ENCODE assay signal across 13 mouse cellular contexts in genomic region chr1:73906376-73906775, GRCm38 (mm10).
DNase-seq lines count a peak whose midpoint lies in the region; ATAC-seq and TF ChIP-seq lines count a peak whose summit lies in the region.
"Had no signal": no experiment of that assay in that cellular context is flagged by ENCODE, and none has a peak within 500 bp of the region (broad histone marks: within the 10 kb centered on the region; RNA-seq: fewer than 3 reads in every experiment).

No protein-coding gene starts in this region.

- no peak overlapping the region for H3K4me2 ChIP-seq in lung, postnatal 0 days (replicated peaks; ENCODE audit: low read depth, low read length)
- H3K4me2 ChIP-seq: limb, embryonic 12.5 days; midbrain, embryonic 12.5 days had no signal

- no peak overlapping the region for H3K27ac ChIP-seq in lung, postnatal 0 days (ENCODE audit: low read length)
- H3K27ac ChIP-seq in heart, embryonic 10.5 days: peak overlapping the region; percentile 60; the same call in 1 of the 2 replicates
- no peak overlapping the region for H3K27ac ChIP-seq in limb, embryonic 10.5 days
- H3K27ac ChIP-seq: forebrain, embryonic 10.5 days; limb, embryonic 12.5 days; midbrain, embryonic 12.5 days had no signal

- H3K4me1 ChIP-seq in lung, postnatal 0 days (ENCODE audit: insufficient read depth, low read depth, low read length): peaks cover 7% of the 10 kb centered on the region
- peaks cover 8% of the 10 kb centered on the region for H3K4me1 ChIP-seq in lung, adult 2 months (ENCODE audit: control insufficient read depth, insufficient read depth, low read length)
- H3K4me1 ChIP-seq in heart, embryonic 10.5 days: peaks cover 57% of the 10 kb centered on the region
- peaks cover 35% of the 10 kb centered on the region for H3K4me1 ChIP-seq in limb, embryonic 10.5 days
- H3K4me1 ChIP-seq: midbrain, embryonic 12.5 days had no signal

- H3K27me3 ChIP-seq in lung, postnatal 0 days (replicated peaks; ENCODE audit: insufficient read depth, low read length): no peaks in the 10 kb centered on the region
- H3K27me3 ChIP-seq in heart, embryonic 10.5 days (ENCODE audit: insufficient read depth, poor library complexity, severe bottlenecking): no peaks in the 10 kb centered on the region
- H3K27me3 ChIP-seq in limb, embryonic 10.5 days (ENCODE audit: low read depth, poor library complexity, severe bottlenecking): no peaks in the 10 kb centered on the region
- H3K27me3 ChIP-seq: limb, embryonic 12.5 days; midbrain, embryonic 12.5 days had no signal

- TF ChIP-seq EP300 in lung, postnatal 0 days (IDR thresholded peaks at IDR 0.05): no peak

- H3K9me3 ChIP-seq in lung, postnatal 0 days (ENCODE audit: low read length): no peaks in the 10 kb centered on the region
- H3K9me3 ChIP-seq in heart, embryonic 10.5 days: no peaks in the 10 kb centered on the region
- H3K9me3 ChIP-seq in limb, embryonic 10.5 days (replicated peaks): no peaks in the 10 kb centered on the region
- H3K9me3 ChIP-seq: forebrain, embryonic 10.5 days; limb, embryonic 12.5 days; midbrain, embryonic 12.5 days had no signal

- H3K36me3 ChIP-seq in lung, postnatal 0 days (ENCODE audit: insufficient read depth, low read length): no peaks in the 10 kb centered on the region
- H3K36me3 ChIP-seq in heart, embryonic 10.5 days: peaks cover 5% of the 10 kb centered on the region; the same call in 1 of the 2 replicates
- H3K36me3 ChIP-seq in limb, embryonic 10.5 days: peaks cover 6% of the 10 kb centered on the region; the same call in 1 of the 2 replicates
- H3K36me3 ChIP-seq: forebrain, embryonic 10.5 days; midbrain, embryonic 12.5 days had no signal

- no peak overlapping the region for H3K4me3 ChIP-seq in lung, postnatal 0 days (ENCODE audit: low read depth, low read length)
- no peak overlapping the region for H3K4me3 ChIP-seq in lung, adult 2 months (replicated peaks; ENCODE audit: extremely low read depth, low read depth, low read length)
- H3K4me3 ChIP-seq in heart, embryonic 10.5 days: no peak overlapping the region
- no peak overlapping the region for H3K4me3 ChIP-seq in limb, embryonic 10.5 days
- H3K4me3 ChIP-seq: forebrain, embryonic 10.5 days; limb, embryonic 12.5 days; midbrain, embryonic 12.5 days had no signal

- TF ChIP-seq POLR2A in lung, adult 2 months (IDR thresholded peaks at IDR 0.05; ENCODE audit: borderline replicate concordance, extremely low read depth, low read depth, low read length): no peak

- WGBS in lung, postnatal 0 days: 38% methylated on average over 6 of the region's 6 CpGs
- 45% methylated on average over 6 of the region's 6 CpGs for WGBS in lung, adult 2 months
- WGBS in heart, embryonic 10.5 days: 58% methylated on average over 6 of the region's 6 CpGs
- WGBS in limb, embryonic 10.5 days: 91% methylated on average over 6 of the region's 6 CpGs

- peak; percentile 16 to 35 for DNase-seq in gastrocnemius, postnatal 4 days (ENCODE audit: low spot score in 2 of 2)
- no peak for DNase-seq in gastrocnemius, adult 18-20 months (ENCODE audit: low spot score)
- DNase-seq in lung, postnatal 0 days (ENCODE audit: low spot score): peak; percentile 58
- no peak for DNase-seq in lung, adult 2 months
- peak; percentile 75 for DNase-seq in heart, embryonic 10.5 days (ENCODE audit: low spot score)
- DNase-seq in limb, embryonic 10.5 days (ENCODE audit: low spot score): peak; percentile 24
- DNase-seq: cerebellum, postnatal 25 days had no signal

- H3K9ac ChIP-seq in lung, postnatal 0 days (replicated peaks; ENCODE audit: low read depth): no peak overlapping the region
- H3K9ac ChIP-seq: limb, embryonic 12.5 days; midbrain, embryonic 12.5 days had no signal

- no peak for ATAC-seq in lung, postnatal 0 days
- no peak for ATAC-seq in megakaryocyte-erythroid progenitor cell, adult 5-6 weeks (replicated peaks; ENCODE audit: low FRiP score, low TSS enrichment, poor library complexity, severe bottlenecking)
- no peak for ATAC-seq in granulocyte monocyte progenitor cell, adult 5-6 weeks (replicated peaks; ENCODE audit: poor library complexity, severe bottlenecking)
- ATAC-seq: activated CD4-positive, CD25-positive, alpha-beta regulatory T cell, adult 4 months had no signal

- no peak for TF ChIP-seq CTCF in lung, postnatal 0 days (IDR thresholded peaks at IDR 0.05)
- TF ChIP-seq CTCF in lung, adult 2 months (IDR thresholded peaks at IDR 0.05; ENCODE audit: insufficient read depth, low read length): no peak

Comparison
In these comparisons a context has a peak if more than half of its experiments do, and no peak if none do; other contexts are left out.
1. DNase-seq: peak in gastrocnemius, postnatal 4 days (2 of 2), lung, postnatal 0 days (single experiment), heart, embryonic 10.5 days (single experiment) and limb, embryonic 10.5 days (single experiment); none in gastrocnemius, adult 18-20 months (single experiment) and lung, adult 2 months (single experiment).